Mouse (Mus musculus) ES-E14 (cell line): ENCODE measurements around the gene Gm8369. TPM values are rescaled to one million over a fixed set of nuclear protein-coding genes. Genes with fewer than 3 reads are reported as not detected.
"Not testable (repeated sequence)": the region's sequence is repeated elsewhere in the genome, so short reads cannot be mapped to it uniquely, and the experiment has no call there.

Source experiments
- DNase-seq: peaks from one replicate; pipeline ENCODE4 v3.0.0-alpha.2; 2013; ENCODE audit warnings: low read depth, low spot score
- H3K27ac ChIP-seq: 2 replicates; pipeline ENCODE4 v1.5.1; 2012; ENCODE audit warnings: low read depth, mild to moderate bottlenecking, low read length, moderate library complexity, mixed read lengths; ENCODE audit not compliant: poor library complexity, insufficient read depth, severe bottlenecking
- H3K36me3 ChIP-seq: 2 replicates; pipeline ENCODE4 v1.6.1; 2012; ENCODE audit warnings: mild to moderate bottlenecking, low read length, moderate library complexity, mixed read lengths; ENCODE audit not compliant: control insufficient read depth, poor library complexity, insufficient read depth, severe bottlenecking
- H3K4me1 ChIP-seq, 2 experiments: fragments of 150-350 bp in 1 of 2; sonication (generic) in 1 of 2; 2 replicates each; pipeline ENCODE4 v1.6.1; 2012; ENCODE audit warnings: low read length in 2 of 2, mild to moderate bottlenecking in 1 of 2, mixed read lengths in 1 of 2; ENCODE audit not compliant: control insufficient read depth in 2 of 2, insufficient read depth in 2 of 2, poor library complexity in 1 of 2
- H3K4me3 ChIP-seq, 2 experiments: fragments of 150-350 bp in 1 of 2; sonication (generic) in 1 of 2; 2 replicates each; pipeline ENCODE4 v1.5.1; 2012; ENCODE audit warnings: low read length in 2 of 2, low read depth in 1 of 2, mild to moderate bottlenecking in 1 of 2, mixed read lengths in 1 of 2; ENCODE audit not compliant: insufficient read depth in 1 of 2, poor library complexity in 1 of 2, severe bottlenecking in 1 of 2
- H3K9ac ChIP-seq: 2 replicates; pipeline ENCODE4 v1.6.1; 2012; ENCODE audit warnings: low read depth, mild to moderate bottlenecking, low read length, mixed read lengths; ENCODE audit not compliant: poor library complexity, insufficient read depth, severe bottlenecking
- H3K9me3 ChIP-seq: fragments of 150-350 bp; sonication (generic); 2 replicates; pipeline ENCODE4 v1.6.1; 2012; ENCODE audit warnings: low read depth, mild to moderate bottlenecking, low read length; ENCODE audit not compliant: control insufficient read depth, insufficient read depth
- CHD2 ChIP-seq: IDR thresholded peaks from 2 replicates; pipeline ENCODE4 v1.6.1; 2014; ENCODE audit warnings: mild to moderate bottlenecking, low read depth, low read length, inconsistent platforms
- HCFC1 ChIP-seq: IDR thresholded peaks from 2 replicates; pipeline ENCODE4 v1.6.1; 2012; ENCODE audit warnings: low read length, inconsistent platforms, borderline replicate concordance; ENCODE audit not compliant: insufficient read depth
- MAFK ChIP-seq: IDR thresholded peaks from 2 replicates; pipeline ENCODE4 v1.6.1; 2014; ENCODE audit warnings: mild to moderate bottlenecking, low read depth, low read length, inconsistent platforms; ENCODE audit not compliant: insufficient read depth
- ZC3H11A ChIP-seq: IDR thresholded peaks from 2 replicates; pipeline ENCODE4 v1.6.1; 2012; ENCODE audit warnings: low read depth, mild to moderate bottlenecking, inconsistent platforms, low read length, borderline replicate concordance
- ZNF384 ChIP-seq: IDR thresholded peaks from 2 replicates; pipeline ENCODE4 v1.6.1; 2012; ENCODE audit warnings: low read depth, low read length, inconsistent platforms
- in situ Hi-C, 2 experiments: fragments of 600-800 bp; cut with MboI; formaldehyde crosslinking; loops; one replicate each; pipeline ENCODE4 v1.15.1; 2025; ENCODE audit warnings: low sequenced_read_pairs in 2 of 2, inconsistent platforms in 1 of 2; ENCODE audit not compliant: unreplicated experiment in 2 of 2
- total RNA-seq: library from RNA; depleted of rRNA; stranded (reverse); fragments of 300-350 nt; gene quantifications from 2 replicates; pipeline ENCODE4 v1.2.3, GENCODE M21; 2012; rRNA removed

The Gm8369 gene
- not detected in 2 replicates for total RNA-seq

- no peak for DNase-seq
- Histone ChIP-seq H3K36me3 (no peaks in the 10 kb centered on the region), H3K9me3 (no peaks in the 10 kb centered on the region), H3K27ac (no peak within 1 kb of the TSS), H3K9ac (no peak within 1 kb of the TSS), H3K4me3 (no peak within 1 kb of the TSS), H3K4me1 (no peaks in the 10 kb centered on the region)
- in situ Hi-C loops, result no loop called here
- TF ChIP-seq MAFK (no peak), CHD2 (no peak), HCFC1 (no peak), ZNF384 (no peak), ZC3H11A (no peak)
Observed at GRCm38 (mm10) chr19:11485746-11486145, at the start of gene Gm8369. Gene Gm8369 (plus strand): TSS chr19:11485938.

- no peak for TF ChIP-seq HCFC1
- no peak for TF ChIP-seq ZNF384
- TF ChIP-seq MAFK, result no peak
- TF ChIP-seq CHD2, result no peak
- no peak for TF ChIP-seq ZC3H11A
- in situ Hi-C loops, result no loop called here
Observed at GRCm38 (mm10) chr19:11443338-11443737, 42.4 kb upstream of the Gm8369 start, which contains the start of gene Ms4a4b. Gene Ms4a4b (plus strand): TSS chr19:11443553.

DNA sequence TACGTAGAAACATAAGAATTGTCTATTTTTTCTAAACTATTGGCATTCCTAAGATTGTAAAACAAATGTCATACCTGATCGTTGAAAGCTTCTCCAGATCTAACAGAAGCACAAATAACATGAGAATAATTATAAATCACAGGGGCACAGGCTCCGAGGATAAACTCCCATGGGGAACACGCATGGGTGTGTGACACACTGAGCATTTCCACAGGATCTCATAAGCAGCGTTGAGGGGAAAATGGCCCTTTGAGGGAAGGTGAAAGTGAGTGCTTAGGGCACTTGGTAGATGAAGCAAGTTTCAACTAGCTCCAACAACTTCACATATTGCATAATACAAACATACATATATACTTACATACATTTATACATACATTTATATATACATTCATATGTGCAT lies 41.8 kb upstream of the Gm8369 start:
- no peak overlapping the region for H3K4me3 ChIP-seq
- no peaks in the 10 kb centered on the region for H3K36me3 ChIP-seq
- no peak for TF ChIP-seq ZNF384
- TF ChIP-seq HCFC1, result no peak
- no peak for TF ChIP-seq ZC3H11A
- no peak for TF ChIP-seq CHD2
- no peak for TF ChIP-seq MAFK
- H3K27ac ChIP-seq, result no peak overlapping the region
- H3K9ac ChIP-seq, result no peak overlapping the region
- in situ Hi-C loops, result no loop called here
- no peaks in the 10 kb centered on the region for H3K4me1 ChIP-seq
- DNase-seq, result no peak
- H3K9me3 ChIP-seq, result no peaks in the 10 kb centered on the region

More at GRCm38 (mm10) chr19:11443338-11443737, 42.4 kb upstream of the Gm8369 start, which contains the start of gene Ms4a4b:
- H3K9ac ChIP-seq, result no peak within 1 kb of the TSS
- H3K36me3 ChIP-seq, result no peaks in the 10 kb centered on the region
- H3K27ac ChIP-seq, result no peak within 1 kb of the TSS
- no peak within 1 kb of the TSS for H3K4me3 ChIP-seq
- DNase-seq, result no peak
- no peaks in the 10 kb centered on the region for H3K9me3 ChIP-seq
- H3K4me1 ChIP-seq, result no peaks in the 10 kb centered on the region

DNA sequence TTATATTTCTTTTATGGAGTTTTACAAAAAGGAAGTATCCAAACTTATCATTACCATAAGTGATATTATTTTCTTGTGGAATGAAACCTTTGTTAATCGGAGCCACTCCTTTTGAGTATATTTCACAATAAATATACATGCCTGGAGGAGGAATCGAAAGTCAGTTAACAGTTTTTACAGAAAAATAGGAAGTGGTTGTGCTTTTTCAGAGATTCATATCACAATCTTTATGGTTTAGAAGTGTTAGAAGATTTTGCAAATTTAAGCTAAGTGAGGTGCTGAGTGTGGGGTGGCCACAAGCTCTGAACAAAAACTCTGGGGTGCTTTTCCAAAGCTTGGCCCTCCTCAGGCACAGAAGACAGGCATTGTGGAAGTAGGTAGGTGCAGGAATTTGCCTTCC lies 38.5 kb upstream of the Gm8369 start:
- Histone ChIP-seq H3K36me3 (no peaks in the 10 kb centered on the region), H3K9me3 (no peaks in the 10 kb centered on the region), H3K27ac (no peak overlapping the region), H3K4me3 (no peak overlapping the region), H3K4me1 (no peaks in the 10 kb centered on the region), H3K9ac (no peak overlapping the region)
- in situ Hi-C loops, result no loop called here
- TF ChIP-seq CHD2 (no peak), HCFC1 (no peak), ZNF384 (no peak), MAFK (no peak), ZC3H11A (no peak)
- DNase-seq, result no peak

DNA sequence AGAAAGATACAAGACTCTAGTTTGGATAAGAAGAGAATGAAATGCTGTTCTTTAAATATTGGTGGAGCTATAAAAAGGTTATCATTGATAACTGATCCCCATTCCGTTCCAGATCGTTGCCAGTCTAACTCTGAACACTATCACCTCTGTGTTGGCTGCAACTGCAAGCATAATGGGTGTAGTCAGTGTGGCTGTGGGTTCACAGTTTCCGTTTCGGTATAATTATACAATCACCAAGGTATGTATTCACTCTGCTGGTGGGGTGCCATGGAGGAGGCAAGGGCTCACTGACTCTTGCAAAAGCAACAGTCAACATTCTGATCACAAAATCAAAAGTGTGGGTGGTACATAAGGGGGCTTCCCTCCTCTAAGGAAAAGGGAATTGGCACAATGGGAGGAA lies 26.7 kb upstream of the Gm8369 start:
- H3K27ac ChIP-seq, in situ Hi-C loops, H3K9me3 ChIP-seq, H3K4me3 ChIP-seq, H3K9ac ChIP-seq, DNase-seq, H3K4me1 ChIP-seq, H3K36me3 ChIP-seq: not testable (repeated sequence)

DNA sequence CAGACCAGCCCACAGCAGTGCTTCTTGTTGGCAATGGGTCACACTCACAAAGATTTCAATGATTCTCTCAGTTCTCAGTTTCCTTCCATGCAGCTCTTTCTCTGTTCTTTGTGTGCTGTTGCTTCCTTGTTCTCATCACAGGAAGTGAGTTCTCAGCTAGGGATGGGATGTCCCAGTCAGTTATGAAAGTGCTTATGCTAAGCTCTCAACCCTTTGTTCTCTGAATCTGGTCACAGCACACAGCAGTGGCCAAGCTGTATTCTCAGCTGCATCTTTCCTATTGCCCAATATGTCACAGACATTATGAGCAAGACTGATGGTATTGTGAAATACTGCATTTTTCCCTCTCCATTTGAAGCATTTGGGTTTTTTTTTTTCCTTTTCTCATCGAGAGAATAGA lies 20.9 kb upstream of the Gm8369 start:
- H3K4me1 ChIP-seq, in situ Hi-C loops, H3K27ac ChIP-seq, DNase-seq, H3K9me3 ChIP-seq, H3K4me3 ChIP-seq, H3K36me3 ChIP-seq, H3K9ac ChIP-seq: not testable (repeated sequence)
